Mouse (Mus musculus): ENCODE results near the gene Wipi2. TPM values are rescaled to one million over a fixed set of nuclear protein-coding genes. Genes with fewer than 3 reads are reported as not detected.

The Wipi2 gene
- total and polyA plus RNA-seq, 2 experiments from 2014 or later: 19.6 to 37.2 TPM

- 74% methylated on average over 9 of the region's 9 CpGs for WGBS
- Histone ChIP-seq H3K36me3 (replicated peaks; ENCODE audit: control insufficient read depth, insufficient read depth, low read length) (no peaks in the 10 kb centered on the region), H3K4me2 (ENCODE audit: low read depth, low read length) (no peak overlapping the region), H3K4me1 (ENCODE audit: control insufficient read depth, insufficient read depth) (no peaks in the 10 kb centered on the region), H3K4me3 (ENCODE audit: low read depth, low read length) (no peak overlapping the region), H3K9me3 (replicated peaks; ENCODE audit: control insufficient read depth, low read length) (no peaks in the 10 kb centered on the region), H3K27me3 (ENCODE audit: control insufficient read depth, insufficient read depth, low read length) (no peaks in the 10 kb centered on the region), H3K27ac (ENCODE audit: low read depth) (no peak overlapping the region), H3K9ac (replicated peaks; ENCODE audit: low read depth, low read length) (no peak overlapping the region)
- ATAC-seq (ENCODE audit: insufficient read depth, low read depth) (no peak), DNase-seq (ENCODE audit: low spot score) (no peak)
- TF ChIP-seq CTCF (IDR thresholded peaks at IDR 0.05; ENCODE audit: low read depth): no peak
- no peak for TF ChIP-seq EP300 (IDR thresholded peaks at IDR 0.05; ENCODE audit: low read depth)
Measured at GRCm38 (mm10) chr5:142715059-142715458, 87.6 kb downstream of the Wipi2 start.

- no peaks in the 10 kb centered on the region for H3K4me1 ChIP-seq (ENCODE audit: control insufficient read depth, insufficient read depth)
- no peak for ATAC-seq (ENCODE audit: insufficient read depth, low read depth)
- TF ChIP-seq CTCF (IDR thresholded peaks at IDR 0.05; ENCODE audit: low read depth): no peak
- H3K27me3 ChIP-seq (ENCODE audit: control insufficient read depth, insufficient read depth, low read length): no peaks in the 10 kb centered on the region
- no peaks in the 10 kb centered on the region for H3K9me3 ChIP-seq (replicated peaks; ENCODE audit: control insufficient read depth, low read length)
- no peak overlapping the region for H3K4me2 ChIP-seq (ENCODE audit: low read depth, low read length)
- no peak for DNase-seq (ENCODE audit: low spot score)
- H3K9ac ChIP-seq (replicated peaks; ENCODE audit: low read depth, low read length): no peak overlapping the region
- no peak overlapping the region for H3K27ac ChIP-seq (ENCODE audit: low read depth)
- WGBS: 78% methylated on average over 6 of the region's 6 CpGs
- no peaks in the 10 kb centered on the region for H3K36me3 ChIP-seq (replicated peaks; ENCODE audit: control insufficient read depth, insufficient read depth, low read length)
- no peak overlapping the region for H3K4me3 ChIP-seq (ENCODE audit: low read depth, low read length)
Measured at GRCm38 (mm10) chr5:142716056-142716455, 88.6 kb downstream of the Wipi2 start.

- ATAC-seq (ENCODE audit: insufficient read depth, low read depth) (peak; percentile 40), DNase-seq (ENCODE audit: low spot score) (no peak)
- 10% methylated on average over 4 of the region's 4 CpGs for WGBS
- Histone ChIP-seq H3K36me3 (replicated peaks; ENCODE audit: control insufficient read depth, insufficient read depth, low read length) (no peaks in the 10 kb centered on the region), H3K9ac (replicated peaks; ENCODE audit: low read depth, low read length) (no peak overlapping the region), H3K4me2 (ENCODE audit: low read depth, low read length) (no peak overlapping the region), H3K4me1 (ENCODE audit: control insufficient read depth, insufficient read depth) (no peaks in the 10 kb centered on the region), H3K27me3 (ENCODE audit: control insufficient read depth, insufficient read depth, low read length) (no peaks in the 10 kb centered on the region), H3K27ac (ENCODE audit: low read depth) (no peak overlapping the region), H3K4me3 (ENCODE audit: low read depth, low read length) (no peak overlapping the region), H3K9me3 (replicated peaks; ENCODE audit: control insufficient read depth, low read length) (no peaks in the 10 kb centered on the region)
- TF ChIP-seq EP300 (IDR thresholded peaks at IDR 0.05; ENCODE audit: low read depth) (no peak), CTCF (IDR thresholded peaks at IDR 0.05; ENCODE audit: low read depth) (peak; percentile 86)
Measured at GRCm38 (mm10) chr5:142718037-142718436, 90.5 kb downstream of the Wipi2 start.

- H3K4me1 ChIP-seq (ENCODE audit: control insufficient read depth, insufficient read depth): no peaks in the 10 kb centered on the region
- ATAC-seq (ENCODE audit: insufficient read depth, low read depth) (no peak), DNase-seq (ENCODE audit: low spot score) (no peak)
- no peaks in the 10 kb centered on the region for H3K27me3 ChIP-seq (ENCODE audit: control insufficient read depth, insufficient read depth, low read length)
- no peak overlapping the region for H3K27ac ChIP-seq (ENCODE audit: low read depth)
- TF ChIP-seq EP300 (IDR thresholded peaks at IDR 0.05; ENCODE audit: low read depth) (no peak), CTCF (IDR thresholded peaks at IDR 0.05; ENCODE audit: low read depth) (no peak)
- no peak overlapping the region for H3K9ac ChIP-seq (replicated peaks; ENCODE audit: low read depth, low read length)
- no peaks in the 10 kb centered on the region for H3K9me3 ChIP-seq (replicated peaks; ENCODE audit: control insufficient read depth, low read length)
- H3K36me3 ChIP-seq (replicated peaks; ENCODE audit: control insufficient read depth, insufficient read depth, low read length): no peaks in the 10 kb centered on the region
- H3K4me2 ChIP-seq (ENCODE audit: low read depth, low read length): no peak overlapping the region
- no peak overlapping the region for H3K4me3 ChIP-seq (ENCODE audit: low read depth, low read length)
- 47% methylated on average over 25 of the region's 25 CpGs for WGBS
Measured at GRCm38 (mm10) chr5:142718486-142718885, 91.0 kb downstream of the Wipi2 start.

- ATAC-seq (ENCODE audit: insufficient read depth, low read depth) (no peak), DNase-seq (ENCODE audit: low spot score) (no peak)
- Histone ChIP-seq H3K36me3 (replicated peaks; ENCODE audit: control insufficient read depth, insufficient read depth, low read length) (no peaks in the 10 kb centered on the region; the same call in 1 of the 2 replicates), H3K27ac (ENCODE audit: low read depth) (no peak overlapping the region), H3K4me3 (ENCODE audit: low read depth, low read length) (no peak overlapping the region), H3K27me3 (ENCODE audit: control insufficient read depth, insufficient read depth, low read length) (no peaks in the 10 kb centered on the region), H3K4me2 (ENCODE audit: low read depth, low read length) (no peak overlapping the region), H3K4me1 (ENCODE audit: control insufficient read depth, insufficient read depth) (no peaks in the 10 kb centered on the region), H3K9ac (replicated peaks; ENCODE audit: low read depth, low read length) (no peak overlapping the region), H3K9me3 (replicated peaks; ENCODE audit: control insufficient read depth, low read length) (no peaks in the 10 kb centered on the region)
- 74% methylated on average over 13 of the region's 13 CpGs for WGBS
- TF ChIP-seq EP300 (IDR thresholded peaks at IDR 0.05; ENCODE audit: low read depth) (no peak), CTCF (IDR thresholded peaks at IDR 0.05; ENCODE audit: low read depth) (no peak)
Measured at GRCm38 (mm10) chr5:142719897-142720296, 92.4 kb downstream of the Wipi2 start.

Other genes with a start within 250 kb of the Wipi2 start
- gene Foxk1, start 226.2 kb upstream of the Wipi2 start, total RNA-seq (2014; rRNA removed; ENCODE audit: low replicate concordance): 9.5 and 9.7 TPM in 2 replicates
- gene Foxk1, start 226.2 kb upstream of the Wipi2 start, polyA plus RNA-seq (2015; fragmentation: Nextera tagmentation; extraction: Ambion mirVana): 1.8 and 3.5 TPM in 2 replicates
- 8.2 and 14.1 TPM in 2 replicates for gene Ap5z1, start 163.8 kb upstream of the Wipi2 start, total RNA-seq (2014; rRNA removed; ENCODE audit: low replicate concordance)
- 3.9 and 5.7 TPM in 2 replicates for gene Ap5z1, start 163.8 kb upstream of the Wipi2 start, polyA plus RNA-seq (2015; fragmentation: Nextera tagmentation; extraction: Ambion mirVana)
- 0.39 TPM in 1 of 2 replicates, not detected in the other for gene Papolb, start 97.6 kb upstream of the Wipi2 start, total RNA-seq (2014; rRNA removed; ENCODE audit: low replicate concordance)
- gene Papolb, start 97.6 kb upstream of the Wipi2 start, polyA plus RNA-seq (2015; fragmentation: Nextera tagmentation; extraction: Ambion mirVana): 0.04 and 0.08 TPM in 2 replicates
- 2.6 and 2.9 TPM in 2 replicates for gene Radil, start 76.6 kb upstream of the Wipi2 start, total RNA-seq (2014; rRNA removed; ENCODE audit: low replicate concordance)
- 4.2 and 4.3 TPM in 2 replicates for gene Radil, start 76.6 kb upstream of the Wipi2 start, polyA plus RNA-seq (2015; fragmentation: Nextera tagmentation; extraction: Ambion mirVana)
- gene Mmd2, start 18.9 kb upstream of the Wipi2 start, total RNA-seq (2014; rRNA removed; ENCODE audit: low replicate concordance): 0.08 TPM in 1 of 2 replicates, not detected in the other
- gene Mmd2, start 18.9 kb upstream of the Wipi2 start, polyA plus RNA-seq (2015; fragmentation: Nextera tagmentation; extraction: Ambion mirVana): 0.08 TPM in 1 of 2 replicates, not detected in the other
- 0.08 and 0.93 TPM in 2 replicates for gene Slc29a4, start 64.8 kb downstream of the Wipi2 start, total RNA-seq (2014; rRNA removed; ENCODE audit: low replicate concordance)
- gene Slc29a4, start 64.8 kb downstream of the Wipi2 start, polyA plus RNA-seq (2015; fragmentation: Nextera tagmentation; extraction: Ambion mirVana): 0.41 and 0.48 TPM in 2 replicates
- 69.3 and 79.0 TPM in 2 replicates for gene Tnrc18, start 190.0 kb downstream of the Wipi2 start, total RNA-seq (2014; rRNA removed; ENCODE audit: low replicate concordance)
- 10.4 TPM in 2 replicates for gene Tnrc18, start 190.0 kb downstream of the Wipi2 start, polyA plus RNA-seq (2015; fragmentation: Nextera tagmentation; extraction: Ambion mirVana)